Mouse (Mus musculus): ENCODE measurements around the gene Set. TPM values are rescaled to one million over a fixed set of nuclear protein-coding genes. Genes with fewer than 3 reads are reported as not detected.

The Set gene
- 229 TPM for total RNA-seq (2023)

GRCm38 (mm10) chr2:30057223-30057904, at the start of gene Set:
Gene Set (plus strand): TSS chr2:30057378.

GRCm38 (mm10) chr2:30048699-30049388, 8.3 kb upstream of the Set start, which contains the start of gene Wdr34:
Gene Wdr34 (minus strand): TSS chr2:30048881.

GRCm38 (mm10) chr2:30077502-30078348, 20.5 kb downstream of the Set start, which contains the start of gene Pkn3:
Gene Pkn3 (plus strand): TSS chr2:30077684.

GRCm38 (mm10) chr2:30093471-30094207, 36.5 kb downstream of the Set start, which contains the start of gene Zdhhc12:
Gene Zdhhc12 (minus strand): TSS chr2:30093648.

Other genes with a start within 250 kb of the Set start
- gene Urm1, start 237.3 kb upstream of the Set start, total RNA-seq (2023) = 38.6 TPM
- gene Cercam, start 188.2 kb upstream of the Set start, total RNA-seq (2023) = 0.62 TPM
- gene Odf2, start 168.2 kb upstream of the Set start, total RNA-seq (2023) = 78.7 TPM
- 60.2 TPM for gene Gle1, start 122.0 kb upstream of the Set start, total RNA-seq (2023)
- 311 TPM for gene Sptan1, start 91.8 kb upstream of the Set start, total RNA-seq (2023)
- gene Wdr34, start 8.5 kb upstream of the Set start, total RNA-seq (2023) = 0.33 TPM
- 1.5 TPM for gene Pkn3, start 20.3 kb downstream of the Set start, total RNA-seq (2023)
- 15.4 TPM for gene Zdhhc12, start 36.3 kb downstream of the Set start, total RNA-seq (2023)
- 81.1 TPM for gene Zer1, start 67.2 kb downstream of the Set start, total RNA-seq (2023)
- gene Tbc1d13, start 76.4 kb downstream of the Set start, total RNA-seq (2023) = 34.4 TPM
- 17.1 TPM for gene Endog, start 114.1 kb downstream of the Set start, total RNA-seq (2023)
- 18.8 TPM for gene Spout1, start 121.1 kb downstream of the Set start, total RNA-seq (2023)
- 12.3 TPM for gene Kyat1, start 148.5 kb downstream of the Set start, total RNA-seq (2023)
- gene Lrrc8a, start 180.3 kb downstream of the Set start, total RNA-seq (2023) = 68.0 TPM
- 7.8 TPM for gene Gm28035, start 183.2 kb downstream of the Set start, total RNA-seq (2023)
- 16.5 TPM for gene Phyhd1, start 208.8 kb downstream of the Set start, total RNA-seq (2023)
- gene Gm28038, start 223.7 kb downstream of the Set start, total RNA-seq (2023) = not detected
- gene Dolk, start 229.0 kb downstream of the Set start, total RNA-seq (2023) = 11.0 TPM
- 55.5 TPM for gene Nup188, start 229.0 kb downstream of the Set start, total RNA-seq (2023)